Mouse (Mus musculus) adrenal gland, postnatal 36 days (tissue): Measurements from ENCODE around the gene Adra1d. TPM values are rescaled to one million over a fixed set of nuclear protein-coding genes. Genes with fewer than 3 reads are reported as not detected.
A peak's percentile ranks its signal among the peaks of the same experiment; 100 is the strongest.

Experiments
- DNase-seq, 2 experiments: peaks; one replicate each; pipeline ENCODE4 v3.0.0; 2021; ENCODE audit warnings: mixed read lengths in 1 of 2
- long read RNA-seq, 2 experiments: library from polyadenylated mRNA; stranded (forward); transcript quantifications; one replicate each; pipeline ENCODE4 v2.0.0; 2021; ENCODE audit warnings: borderline sequencing depth in 2 of 2
- total RNA-seq, 2 experiments: library from RNA; stranded (reverse); gene quantifications; 2 replicates each; pipeline ENCODE4 v1.2.3; 2021

The Adra1d gene
- total RNA-seq: 10 to 100 TPM; 20.7 to 26.7 TPM
- long read RNA-seq, experiment 1, transcript Adra1d-201 (2 exons, 1,899 nt): major isoform, 30 of 33 reads
- long read RNA-seq, experiment 1, partial matches to known transcripts: 2 of 33 reads
- long read RNA-seq, experiment 1, other reads (novel, unspliced or antisense): 1 of 33 reads
- long read RNA-seq, experiment 2, transcript Adra1d-201 (2 exons, 1,899 nt): major isoform, 11 of 12 reads
- long read RNA-seq, experiment 2, partial matches to known transcripts: 0 of 12 reads
- long read RNA-seq, experiment 2, other reads (novel, unspliced or antisense): 1 of 12 reads

- DNase-seq: peak; percentile 78
Measured at GRCm38 (mm10) chr2:131561891-131562585, at the start of gene Adra1d. Gene Adra1d, minus strand, starts transcription at chr2:131562283.

- DNase-seq: no peak
Measured at GRCm38 (mm10) chr2:131601881-131602280, 39.8 kb upstream of the Adra1d start.

- no peak for DNase-seq
Measured at GRCm38 (mm10) chr2:131594871-131595270, 32.8 kb upstream of the Adra1d start.

- DNase-seq: no peak
Measured at GRCm38 (mm10) chr2:131587521-131587920, 25.4 kb upstream of the Adra1d start.

GRCm38 (mm10) chr2:131581506-131581905 is 19.4 kb upstream of the Adra1d start:
- no peak for DNase-seq

- DNase-seq: peak; percentile 88 to 90
Measured at GRCm38 (mm10) chr2:131562586-131563122, 571 bp upstream of the Adra1d start.

- DNase-seq: peak in 1 of 2 experiments; percentile 46
Measured at GRCm38 (mm10) chr2:131561344-131561870, 676 bp downstream of the Adra1d start.

- DNase-seq: peak in 1 of 2 experiments; percentile 59
Measured at GRCm38 (mm10) chr2:131560205-131560919, 1.7 kb downstream of the Adra1d start.

GRCm38 (mm10) chr2:131557896-131558295 is 4.2 kb downstream of the Adra1d start:
- no peak for DNase-seq

- peak; percentile 62 for DNase-seq
Measured at GRCm38 (mm10) chr2:131552736-131553400, 9.2 kb downstream of the Adra1d start.

- DNase-seq: peak; percentile 59 to 62
Measured at GRCm38 (mm10) chr2:131551701-131552620, 10.1 kb downstream of the Adra1d start.

- peak; percentile 90 to 91 for DNase-seq
Measured at GRCm38 (mm10) chr2:131550906-131551305, 11.2 kb downstream of the Adra1d start.

GRCm38 (mm10) chr2:131550474-131550873 is 11.6 kb downstream of the Adra1d start:
- DNase-seq: no peak

- DNase-seq: no peak
Measured at GRCm38 (mm10) chr2:131549090-131549489, 13.0 kb downstream of the Adra1d start.

GRCm38 (mm10) chr2:131548330-131548729 is 13.8 kb downstream of the Adra1d start:
- DNase-seq: peak; percentile 58 to 59

- no peak for DNase-seq
Measured at GRCm38 (mm10) chr2:131546745-131547408, 15.2 kb downstream of the Adra1d start.

- no peak for DNase-seq
Measured at GRCm38 (mm10) chr2:131546308-131546700, 15.8 kb downstream of the Adra1d start.

GRCm38 (mm10) chr2:131545386-131546307 is 16.4 kb downstream of the Adra1d start:
- peak; percentile 74 to 78 for DNase-seq

GRCm38 (mm10) chr2:131542531-131542930 is 19.6 kb downstream of the Adra1d start:
- no peak for DNase-seq
